8 mouse cellular contexts compared by ENCODE assay signal in the genomic region with DNA sequence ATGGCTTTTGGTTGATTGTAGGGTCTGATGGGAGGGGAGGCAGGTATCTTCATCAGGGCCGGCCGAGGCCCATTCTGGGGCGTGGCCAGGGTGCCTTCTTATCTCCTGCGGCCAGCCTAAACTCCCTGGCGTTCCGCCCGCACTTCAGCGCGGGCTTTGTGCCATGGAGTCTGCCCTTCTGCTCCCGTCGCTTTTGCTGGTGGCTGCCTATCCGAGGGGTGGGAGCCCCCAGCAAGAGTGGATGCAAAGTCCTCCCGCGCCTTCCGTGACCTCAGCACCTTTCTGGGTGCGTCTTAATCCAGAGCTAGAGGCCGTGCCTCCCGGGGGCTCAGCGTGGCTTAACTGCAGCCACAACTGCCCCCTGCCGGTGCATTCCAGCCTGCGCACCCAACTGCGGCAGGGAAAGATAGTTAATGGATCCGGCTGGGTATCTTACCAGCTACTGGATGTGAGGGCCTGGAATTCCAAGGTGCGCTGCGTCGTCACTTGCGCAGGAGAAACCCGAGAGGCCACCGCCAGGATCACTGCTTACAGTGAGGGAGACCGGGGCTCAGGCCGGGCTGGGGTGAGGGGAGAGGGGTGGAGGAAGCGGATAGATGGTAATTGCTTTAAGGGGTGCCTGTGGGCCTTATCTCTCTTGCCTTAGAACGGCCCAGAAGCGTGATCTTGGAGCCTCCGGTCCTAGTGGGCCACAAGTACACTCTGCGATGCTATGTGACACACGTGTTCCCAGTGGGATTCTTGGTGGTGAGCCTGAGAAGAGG. TPM values are rescaled to one million over a fixed set of nuclear protein-coding genes. Genes with fewer than 3 reads are reported as not detected.
DNase-seq lines count a peak whose midpoint lies in the region; ATAC-seq and TF ChIP-seq lines count a peak whose summit lies in the region.

A gene (plus strand): TSS at position 83 of the 764 bp plus-strand sequence.

- H3K4me1 ChIP-seq in embryonic facial prominence, embryonic 11.5 days (ENCODE audit: control insufficient read depth, insufficient read depth, low read length): peaks cover 4% of the 10 kb centered on the region
- peaks cover 47% of the 10 kb centered on the region for H3K4me1 ChIP-seq in heart, embryonic 10.5 days
- peaks cover 50% of the 10 kb centered on the region for H3K4me1 ChIP-seq in kidney, embryonic 15.5 days
- H3K4me1 ChIP-seq in liver, embryonic 14.5 days (replicated peaks; ENCODE audit: control insufficient read depth in 2 of 2, insufficient read depth in 2 of 2, low read length in 1 of 2): peaks cover 30 to 32% of the 10 kb centered on the region in 2 experiments

- no peaks in the 10 kb centered on the region for H3K9me3 ChIP-seq in embryonic facial prominence, embryonic 11.5 days (replicated peaks; ENCODE audit: control insufficient read depth, low read length)
- no peaks in the 10 kb centered on the region for H3K9me3 ChIP-seq in heart, embryonic 10.5 days
- H3K9me3 ChIP-seq in kidney, embryonic 15.5 days (replicated peaks): no peaks in the 10 kb centered on the region
- no peaks in the 10 kb centered on the region for H3K9me3 ChIP-seq in liver, embryonic 14.5 days (ENCODE audit: control insufficient read depth, low read length)

- H3K27me3 ChIP-seq in embryonic facial prominence, embryonic 11.5 days (ENCODE audit: control insufficient read depth, insufficient read depth, low read length): peaks cover 30% of the 10 kb centered on the region
- peaks cover 84% of the 10 kb centered on the region for H3K27me3 ChIP-seq in heart, embryonic 10.5 days (ENCODE audit: insufficient read depth, poor library complexity, severe bottlenecking)
- H3K27me3 ChIP-seq in kidney, embryonic 15.5 days: peaks cover 59% of the 10 kb centered on the region
- peaks cover 26% of the 10 kb centered on the region for H3K27me3 ChIP-seq in liver, embryonic 14.5 days (ENCODE audit: control insufficient read depth, insufficient read depth, low read length)

- 2% methylated on average over 37 of the region's 37 CpGs for WGBS in embryonic facial prominence, embryonic 11.5 days
- WGBS in heart, embryonic 10.5 days: under 1% methylated on average over 37 of the region's 37 CpGs
- WGBS in kidney, embryonic 15.5 days: 3% methylated on average over 37 of the region's 37 CpGs
- WGBS in liver, embryonic 14.5 days (ENCODE audit: insufficient replicate concordance): under 1% methylated on average over 37 of the region's 37 CpGs

- no peak within 1 kb of the TSS for H3K27ac ChIP-seq in embryonic facial prominence, embryonic 11.5 days (replicated peaks; ENCODE audit: low read depth, low read length)
- peak within 1 kb of the TSS; percentile 84 for H3K27ac ChIP-seq in heart, embryonic 10.5 days
- H3K27ac ChIP-seq in kidney, embryonic 15.5 days: no peak within 1 kb of the TSS
- H3K27ac ChIP-seq in liver, embryonic 14.5 days: peak within 1 kb of the TSS; percentile 91

- peak; percentile 67 for DNase-seq in A20 (ENCODE audit: low read depth, low spot score)
- peak; percentile 90 for DNase-seq in adrenal gland, postnatal 10 days
- DNase-seq in embryonic facial prominence, embryonic 11.5 days (ENCODE audit: low spot score): peak; percentile 86
- DNase-seq in heart, embryonic 10.5 days (ENCODE audit: low spot score): peak; percentile 93
- peak; percentile 89 for DNase-seq in liver, embryonic 14.5 days (ENCODE audit: low read depth in 3 of 3, low spot score in 3 of 3)
- peak; percentile 70 to 81 for DNase-seq in natural killer cell, adult 2 months (ENCODE audit: low spot score in 2 of 2)
- DNase-seq in testis, postnatal 10 days (ENCODE audit: low spot score): peak; percentile 90

- peak; percentile 88 for TF ChIP-seq EP300 in liver, embryonic 14.5 days (IDR thresholded peaks at IDR 0.05; ENCODE audit: low read depth)

- ATAC-seq in embryonic facial prominence, embryonic 11.5 days (replicated peaks; ENCODE audit: insufficient number of reproducible peaks, low FRiP score, low TSS enrichment, low read depth): no peak
- peak; percentile 34; the same call in 1 of the 2 replicates for ATAC-seq in kidney, embryonic 15.5 days (replicated peaks; ENCODE audit: low FRiP score)
- ATAC-seq in liver, embryonic 14.5 days (ENCODE audit: insufficient read depth): peak; percentile 81

- no peaks in the 10 kb centered on the region for H3K36me3 ChIP-seq in embryonic facial prominence, embryonic 11.5 days (replicated peaks; ENCODE audit: control insufficient read depth, insufficient read depth, low read depth, low read length)
- H3K36me3 ChIP-seq in heart, embryonic 10.5 days: no peaks in the 10 kb centered on the region
- H3K36me3 ChIP-seq in kidney, embryonic 15.5 days: no peaks in the 10 kb centered on the region
- H3K36me3 ChIP-seq in liver, embryonic 14.5 days (replicated peaks; ENCODE audit: control insufficient read depth, insufficient read depth, low read depth): no peaks in the 10 kb centered on the region

- H3K4me3 ChIP-seq in embryonic facial prominence, embryonic 11.5 days (ENCODE audit: low read depth, low read length): peak within 1 kb of the TSS; percentile 23
- H3K4me3 ChIP-seq in heart, embryonic 10.5 days: peak within 1 kb of the TSS; percentile 66
- H3K4me3 ChIP-seq in kidney, embryonic 15.5 days (replicated peaks): peak within 1 kb of the TSS; percentile 58
- H3K4me3 ChIP-seq in liver, embryonic 14.5 days (ENCODE audit: insufficient read depth in 1 of 2, low read depth in 2 of 2, low read length in 2 of 2): peak within 1 kb of the TSS; percentile 67 to 87

- TF ChIP-seq CTCF in liver, embryonic 14.5 days (IDR thresholded peaks at IDR 0.05; ENCODE audit: low read depth): peak; percentile 98

- peak within 1 kb of the TSS; percentile 57 for H3K4me2 ChIP-seq in embryonic facial prominence, embryonic 11.5 days (ENCODE audit: low read depth, low read length)
- H3K4me2 ChIP-seq in kidney, embryonic 15.5 days: peak within 1 kb of the TSS; percentile 98
- H3K4me2 ChIP-seq in liver, embryonic 14.5 days (ENCODE audit: low read depth): peak within 1 kb of the TSS; percentile 100

- peak within 1 kb of the TSS; percentile 44 for H3K9ac ChIP-seq in embryonic facial prominence, embryonic 11.5 days (replicated peaks; ENCODE audit: low read length)
- peak within 1 kb of the TSS; percentile 46 for H3K9ac ChIP-seq in kidney, embryonic 15.5 days
- H3K9ac ChIP-seq in liver, embryonic 14.5 days (replicated peaks): peak within 1 kb of the TSS; percentile 95

RNA-seq across cellular contexts. Expression of the gene that starts here (rescaled TPM):
- 1 to 10 TPM; 2.3 to 3.2 TPM for total RNA-seq in adrenal gland, postnatal 10 days (2021)
- 5.6 and 6.1 TPM in 2 replicates for polyA plus RNA-seq in embryonic facial prominence, embryonic 11.5 days (2014; fragmentation: Nextera tagmentation; extraction: Ambion mirVana)
- polyA plus RNA-seq in heart, embryonic 10.5 days (2016; fragmentation: Nextera tagmentation; extraction: Ambion mirVana): 15.2 and 19.9 TPM in 2 replicates
- polyA plus RNA-seq in kidney, embryonic 15.5 days (2015; fragmentation: Nextera tagmentation; extraction: Ambion mirVana): 2.0 and 2.7 TPM in 2 replicates
- polyA plus RNA-seq in liver, embryonic 14.5 days (2012; rRNA removed): 61.8 and 64.1 TPM in 2 replicates
- polyA plus RNA-seq in liver, embryonic 14.5 days (2014; fragmentation: Nextera tagmentation; extraction: Ambion mirVana): 204 and 223 TPM in 2 replicates

Comparison
In these comparisons a context has a peak if more than half of its experiments do, and no peak if none do; other contexts are left out.
1. H3K27ac ChIP-seq: peak in heart, embryonic 10.5 days (single experiment) and liver, embryonic 14.5 days (single experiment); none in embryonic facial prominence, embryonic 11.5 days (single experiment) and kidney, embryonic 15.5 days (single experiment).
2. H3K4me3 ChIP-seq: peak in every context shown above with its lines; median percentile 77 in liver, embryonic 14.5 days; 66 in heart, embryonic 10.5 days; 58 in kidney, embryonic 15.5 days; 23 in embryonic facial prominence, embryonic 11.5 days.
3. H3K9ac ChIP-seq: peak in every context shown above with its lines; median percentile 95 in liver, embryonic 14.5 days; 46 in kidney, embryonic 15.5 days; 44 in embryonic facial prominence, embryonic 11.5 days.
4. Peak in every context shown above with its lines, with median percentiles within 50 percentile points of each other: DNase-seq and H3K4me2 ChIP-seq.